Mouse (Mus musculus) embryo, embryonic 10.5 days (tissue): ENCODE measurements at regions not wholly inside any gene's neighbourhood (a gene's known extent, or its start where the extent isn't known, plus 50 kb on each side); places are given as distances from the start of the nearest gene placed in this dataset.

Experiments used
- DNase-seq: peaks from one replicate; pipeline ENCODE4 v3.0.0-alpha.2; 2015; ENCODE audit warnings: low spot score

DNA sequence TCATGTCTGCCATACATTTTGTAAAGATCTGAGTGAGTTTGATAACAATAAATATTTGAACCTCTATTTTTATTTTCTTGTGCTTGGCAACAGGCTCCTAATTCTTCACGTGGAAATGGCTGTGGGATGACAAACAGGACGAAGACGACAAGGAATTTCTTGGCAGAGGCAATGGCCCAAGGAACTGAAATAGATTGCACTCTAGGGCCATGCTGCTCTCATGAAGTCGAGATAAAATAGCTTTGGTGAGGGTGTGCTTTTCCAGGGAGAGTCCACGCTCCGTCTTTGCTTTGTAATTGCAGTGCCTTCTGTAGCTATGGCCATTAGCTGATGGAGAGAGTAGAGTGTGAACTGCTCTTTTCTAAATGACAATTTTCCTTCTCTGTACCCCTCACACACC is 50.9 kb upstream of the 1810046K07Rik start:
- no peak for DNase-seq

- no peak for DNase-seq
These were observed 65.2 kb upstream of the 1810046K07Rik start for GRCm38 (mm10) chr9:51393921-51394320.

GRCm38 (mm10) chr9:51394372-51394771 is 65.7 kb upstream of the 1810046K07Rik start:
- no peak for DNase-seq

DNA sequence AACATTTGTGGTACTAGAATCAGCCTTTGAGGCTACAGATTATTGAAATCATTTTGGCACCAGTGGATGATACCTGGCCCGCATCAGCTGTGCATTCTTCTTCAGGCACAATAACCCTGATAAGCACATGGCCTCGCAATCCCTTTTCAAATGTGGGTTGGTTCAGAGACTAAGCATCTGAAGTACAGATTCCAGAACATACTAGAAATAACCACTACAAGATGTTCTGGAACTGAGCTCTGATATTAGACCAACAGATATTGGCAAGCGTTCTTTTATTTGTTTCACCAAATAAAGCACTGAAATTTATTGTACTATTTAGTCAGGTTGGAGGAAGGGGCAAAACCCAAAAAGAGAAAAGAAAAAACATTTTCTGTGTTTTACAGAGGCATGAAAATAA is 68.1 kb upstream of the 1810046K07Rik start:
- DNase-seq: no peak

- peak; percentile 72 for DNase-seq
These were observed 69.0 kb upstream of the 1810046K07Rik start for GRCm38 (mm10) chr9:51397589-51398220.

GRCm38 (mm10) chr9:51398886-51399285 is 70.2 kb upstream of the 1810046K07Rik start:
- DNase-seq: no peak

DNA sequence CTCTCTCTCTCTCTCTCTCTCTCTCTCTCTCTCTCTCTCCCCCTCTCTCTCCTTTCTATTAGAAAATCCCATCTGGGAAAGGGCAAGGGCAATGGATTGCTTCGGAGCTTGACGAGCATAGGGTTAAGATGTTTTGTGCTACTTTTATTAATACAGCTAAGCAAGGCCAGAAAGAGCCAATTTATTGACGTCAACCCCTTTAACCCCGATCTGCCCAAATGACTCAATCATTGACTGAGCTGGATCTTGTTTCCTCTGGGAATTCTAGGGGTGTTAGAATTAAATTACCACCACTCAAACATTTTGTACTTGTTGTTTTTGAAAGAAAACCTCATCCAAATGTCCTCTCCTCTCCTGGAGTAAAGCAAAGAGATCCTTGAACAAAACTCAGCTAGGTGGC is 70.6 kb upstream of the 1810046K07Rik start:
- peak; percentile 13 for DNase-seq

- no peak for DNase-seq
These were observed 73.1 kb upstream of the 1810046K07Rik start for GRCm38 (mm10) chr9:51401779-51402178.

- DNase-seq: no peak
These were observed 79.3 kb upstream of the 1810046K07Rik start for GRCm38 (mm10) chr9:51407978-51408377.

- DNase-seq: no peak
These were observed 90.3 kb upstream of the 1810046K07Rik start for GRCm38 (mm10) chr9:51418923-51419482.

GRCm38 (mm10) chr9:51422553-51422952 is 93.8 kb upstream of the 1810046K07Rik start:
- DNase-seq: no peak

GRCm38 (mm10) chr9:51423341-51423740 is 94.6 kb upstream of the 1810046K07Rik start:
- DNase-seq: no peak

- DNase-seq: no peak
These were observed 101.7 kb upstream of the 1810046K07Rik start for GRCm38 (mm10) chr9:51430426-51430825.

GRCm38 (mm10) chr9:51437130-51437529 is 108.4 kb upstream of the 1810046K07Rik start:
- DNase-seq: no peak

DNA sequence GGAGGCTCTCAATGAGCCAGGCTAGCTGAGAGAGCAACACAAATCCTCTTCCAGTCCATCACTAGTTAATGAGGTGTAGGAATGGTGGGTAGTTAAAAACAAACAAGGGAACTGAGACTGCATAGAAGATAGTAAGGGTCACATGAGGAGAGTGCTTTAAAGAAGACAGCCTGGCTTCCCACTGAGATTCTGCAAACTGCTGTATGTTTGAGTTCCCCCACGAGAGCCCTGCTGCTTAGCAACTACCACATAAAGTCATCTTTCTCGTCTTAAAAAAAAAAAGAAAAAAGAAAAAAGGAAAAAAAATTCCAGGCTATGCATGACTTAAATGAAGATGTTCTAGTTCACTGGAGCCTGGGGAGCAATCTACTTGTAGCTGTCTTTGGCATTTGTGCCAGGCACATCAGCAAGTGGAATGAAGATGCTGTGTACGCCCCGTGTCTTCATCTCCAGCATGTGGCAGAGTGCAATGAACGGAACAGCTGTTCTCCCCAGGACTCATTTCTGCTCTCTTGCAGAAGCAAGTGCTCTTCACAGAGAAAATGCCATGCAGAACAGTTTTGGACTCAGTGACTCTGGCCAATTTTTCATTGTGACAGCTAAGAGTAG is 113.2 kb upstream of the 1810046K07Rik start:
- DNase-seq: peak; percentile 28

GRCm38 (mm10) chr9:51455690-51456089 is 127.0 kb upstream of the 1810046K07Rik start:
- no peak for DNase-seq

DNA sequence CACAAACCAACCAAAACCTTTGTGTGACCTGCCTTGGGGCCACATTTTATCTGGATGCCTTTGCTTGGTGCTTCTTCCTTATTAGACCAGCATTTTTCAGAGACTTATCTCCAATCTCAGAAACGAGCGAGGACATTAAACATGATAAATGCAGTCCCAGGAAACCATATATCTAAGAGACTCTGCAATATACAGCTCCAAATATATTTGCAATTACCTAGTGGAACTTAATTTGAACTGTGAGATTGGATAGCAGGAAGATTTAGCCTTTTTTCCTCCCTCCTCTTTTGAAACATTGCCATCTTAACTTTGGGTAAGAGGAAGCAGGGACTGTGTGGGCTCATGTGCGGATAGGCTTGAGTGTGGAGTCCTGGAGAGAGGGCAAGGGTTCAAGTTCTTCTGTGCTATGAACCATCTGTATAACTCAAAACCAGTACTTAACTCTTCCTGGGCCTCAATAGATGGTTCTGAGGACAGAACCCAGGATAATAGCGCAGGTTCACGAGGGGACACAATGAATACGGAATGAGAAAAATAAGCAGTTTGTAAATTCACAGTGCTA is 133.8 kb upstream of the 1810046K07Rik start:
- no peak for DNase-seq

- no peak for DNase-seq
These were observed 141.3 kb upstream of the 1810046K07Rik start for GRCm38 (mm10) chr9:51470031-51470430.

GRCm38 (mm10) chr9:51476511-51477056 is 147.9 kb upstream of the 1810046K07Rik start:
- DNase-seq: no peak

DNA sequence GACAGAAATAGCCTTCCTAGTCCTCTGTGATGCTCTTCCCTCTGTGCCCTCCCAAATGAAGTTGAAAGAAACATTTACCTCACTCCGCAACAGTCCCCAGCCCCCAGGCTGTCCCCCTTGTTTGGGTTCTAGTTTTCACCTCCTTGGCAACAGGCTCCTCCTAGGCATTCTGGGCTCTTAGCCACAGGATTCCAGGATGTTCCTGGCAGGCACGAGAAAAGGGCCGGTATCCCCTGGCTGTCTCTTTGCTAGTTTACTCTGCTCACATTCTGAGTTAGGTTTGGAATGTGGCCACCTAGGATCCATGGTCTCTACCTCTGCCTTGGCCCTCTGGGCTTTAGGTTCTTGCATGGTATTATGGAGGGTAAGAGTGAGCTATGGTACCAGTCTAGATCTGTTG is 159.1 kb upstream of the 1810046K07Rik start:
- no peak for DNase-seq

GRCm38 (mm10) chr9:51507265-51507913 is 178.7 kb upstream of the 1810046K07Rik start:
- DNase-seq: no peak

DNA sequence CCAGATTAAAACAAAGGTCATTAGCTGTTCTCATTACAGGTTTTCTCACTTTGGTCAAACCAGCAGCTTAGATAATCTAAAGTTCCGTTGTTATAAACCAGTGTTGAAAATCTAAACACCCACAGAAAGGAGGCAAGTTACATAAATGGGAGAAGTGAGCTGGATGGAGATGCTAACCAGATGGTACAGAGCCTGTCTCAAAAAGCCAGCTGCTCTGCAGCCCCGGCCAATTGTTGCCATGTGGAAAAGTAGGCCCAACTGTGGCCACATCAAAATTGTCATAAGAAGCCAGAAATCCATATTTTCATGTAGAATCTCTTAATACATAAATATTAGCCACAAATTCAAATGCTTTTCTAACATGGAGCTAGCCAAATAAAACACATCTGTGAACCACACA is 188.9 kb upstream of the 1810046K07Rik start:
- DNase-seq: no peak
